Mouse (Mus musculus) gastrocnemius, adult 18-20 months (tissue): Measurements from ENCODE around the gene Metap1. TPM values are rescaled to one million over a fixed set of nuclear protein-coding genes. Genes with fewer than 3 reads are reported as not detected.
"Not testable (repeated sequence)": the region's sequence is repeated elsewhere in the genome, so short reads cannot be mapped to it uniquely, and the experiment has no call there.

ENCODE experiments used
- DNase-seq: peaks from one replicate; pipeline ENCODE4 v3.0.0; 2021; ENCODE audit warnings: low spot score
- total RNA-seq, 2 experiments: library from RNA; stranded (reverse); gene quantifications; 2 replicates each; pipeline ENCODE4 v1.2.3; 2021

Gene Metap1
- total RNA-seq, 2 experiments from 2014 or later: 45.5 to 46.4 TPM

DNA sequence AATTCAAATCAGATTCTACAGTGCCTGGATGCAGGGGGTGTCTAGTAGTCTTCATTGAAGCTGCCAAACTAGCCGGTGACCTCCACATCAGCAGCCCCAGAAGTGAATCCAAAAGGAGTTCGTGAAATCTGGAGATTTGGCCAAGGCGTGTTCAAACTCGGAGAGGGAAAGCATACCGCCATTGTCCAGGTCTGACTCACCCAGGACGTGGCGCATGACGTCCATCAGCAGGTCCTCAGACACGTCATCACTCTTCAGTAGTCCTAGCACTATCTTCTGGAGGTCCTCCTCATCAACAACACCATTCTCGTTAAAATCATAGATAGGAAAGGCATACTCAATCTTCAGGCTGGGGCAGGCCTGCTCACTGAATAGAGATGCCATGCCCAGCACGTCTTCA, 14.4 kb upstream of the Metap1 start:
- DNase-seq: no peak

DNA sequence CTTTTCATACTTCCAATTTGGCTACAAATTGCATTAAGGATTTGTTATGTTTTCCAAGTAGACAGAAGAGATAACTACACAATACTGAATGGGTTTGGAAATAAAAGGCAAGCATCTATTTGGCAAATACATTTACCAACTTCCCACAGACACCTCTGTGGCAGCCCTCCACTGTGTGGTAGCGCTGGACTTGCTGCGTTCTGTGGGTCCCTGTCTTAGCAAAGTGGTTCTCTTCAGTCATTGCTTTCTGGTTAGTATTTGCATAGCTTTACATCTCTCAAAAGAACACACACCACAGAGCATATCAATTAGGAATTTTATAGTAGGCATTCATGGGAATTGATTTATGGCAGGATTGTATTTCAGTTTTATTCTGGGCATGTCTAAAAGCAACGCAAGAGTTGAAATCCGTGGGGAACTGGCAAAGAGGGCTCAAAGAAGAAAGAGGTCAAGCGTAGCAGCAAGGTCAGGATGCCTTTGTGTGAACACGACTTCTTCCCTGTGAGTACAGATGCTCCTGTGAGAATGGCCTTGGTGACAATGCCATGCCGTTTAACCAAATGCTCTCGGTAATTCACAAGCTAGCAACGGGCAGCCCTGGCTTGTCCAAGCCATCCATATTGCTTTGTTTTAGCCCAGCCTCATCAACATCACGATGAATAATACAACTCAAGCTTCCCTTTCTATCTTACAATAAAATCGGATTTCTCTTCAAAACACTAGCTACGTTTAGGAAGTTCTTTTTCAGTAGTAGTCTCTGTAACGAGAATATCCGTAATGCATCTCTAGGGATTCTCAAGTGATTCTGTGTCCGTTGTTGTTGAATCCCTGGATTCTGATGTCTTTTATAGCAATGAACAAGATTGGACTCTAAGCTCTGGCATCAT, 10.8 kb upstream of the Metap1 start:
- DNase-seq: no peak

DNA sequence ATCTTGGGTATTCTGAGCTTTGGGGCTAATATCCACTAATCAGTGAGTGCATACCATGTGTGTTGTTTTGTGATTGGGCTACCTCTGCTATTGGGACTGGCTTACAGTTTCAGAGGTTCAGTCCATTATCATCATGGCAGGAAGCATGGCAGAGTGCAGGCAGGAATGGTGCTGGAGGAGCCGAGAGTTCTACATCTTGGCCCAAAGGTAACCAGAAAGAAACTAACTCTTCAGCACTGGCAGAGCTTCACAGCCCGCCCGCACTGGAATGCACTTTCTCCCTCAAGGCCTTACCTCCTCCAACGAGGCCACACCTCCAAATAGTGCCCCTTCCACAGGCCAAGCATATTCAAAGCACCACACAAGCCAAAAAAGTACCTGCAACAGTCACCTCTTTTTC, 9.4 kb upstream of the Metap1 start:
- no peak for DNase-seq

DNA sequence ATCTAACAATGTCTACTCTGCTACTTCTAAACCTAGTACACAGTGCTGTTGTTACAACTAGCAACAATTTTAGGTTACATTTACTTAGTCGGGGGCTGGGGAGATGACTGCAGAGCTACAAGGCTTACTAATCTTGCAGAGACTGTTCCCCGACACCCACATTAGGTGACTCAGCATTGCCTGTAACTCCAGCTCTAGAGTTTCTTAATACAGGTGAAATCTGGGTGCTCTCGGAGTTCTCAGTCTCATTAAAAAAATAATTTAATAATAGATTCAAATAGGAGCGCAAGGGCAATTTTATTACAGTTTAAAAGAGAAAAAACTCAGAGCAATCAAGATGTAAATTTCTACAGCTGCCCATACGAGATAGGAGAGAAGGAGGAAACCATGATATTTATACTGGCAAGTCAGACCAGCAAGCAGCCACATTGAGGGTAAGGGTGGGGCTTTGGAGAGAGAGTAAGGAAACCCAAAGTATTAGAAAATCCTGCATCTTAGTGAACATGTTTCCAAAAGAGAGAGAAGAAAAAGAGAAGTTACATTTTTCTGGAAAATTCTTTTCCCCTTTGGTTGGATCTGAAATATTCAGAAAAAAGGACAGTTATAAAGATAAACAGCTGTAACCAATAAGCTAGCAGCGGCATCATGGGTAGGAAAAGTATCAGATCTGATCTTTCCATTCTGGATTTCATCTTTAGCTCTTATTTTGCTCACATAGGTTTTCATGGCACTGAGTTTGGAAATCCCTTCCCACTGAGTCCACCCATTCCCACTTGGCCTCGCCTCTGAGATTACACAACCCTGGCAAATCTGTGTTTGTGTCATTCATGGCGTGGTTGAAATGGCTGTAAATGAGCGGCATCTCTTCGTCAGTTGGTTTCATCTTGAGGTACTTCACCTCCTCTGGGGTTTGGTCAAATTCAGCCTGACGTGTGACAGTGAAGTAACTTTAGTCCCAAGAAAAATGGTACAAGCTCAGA, 6.1 kb upstream of the Metap1 start:
- DNase-seq: no peak

DNA sequence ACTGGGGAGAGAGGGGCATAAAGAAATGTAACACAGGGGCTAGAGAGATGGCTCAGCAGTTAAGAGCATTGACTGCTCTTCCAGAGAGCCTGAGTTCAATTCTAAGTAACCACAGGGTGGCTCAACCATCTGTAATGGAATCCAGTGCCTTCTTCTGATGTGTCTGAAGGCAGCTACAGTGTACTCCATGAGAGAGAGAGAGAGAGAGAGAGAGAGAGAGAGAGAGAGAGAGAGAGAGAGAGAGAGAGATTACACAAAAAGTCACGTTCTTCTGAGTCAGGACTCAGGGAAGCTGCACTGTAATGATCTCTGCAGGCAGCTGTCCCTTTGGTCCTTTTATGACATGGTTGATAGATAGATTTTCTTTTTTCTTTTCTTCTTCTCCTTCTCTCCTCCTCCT, 5.2 kb upstream of the Metap1 start:
- no peak for DNase-seq

DNA sequence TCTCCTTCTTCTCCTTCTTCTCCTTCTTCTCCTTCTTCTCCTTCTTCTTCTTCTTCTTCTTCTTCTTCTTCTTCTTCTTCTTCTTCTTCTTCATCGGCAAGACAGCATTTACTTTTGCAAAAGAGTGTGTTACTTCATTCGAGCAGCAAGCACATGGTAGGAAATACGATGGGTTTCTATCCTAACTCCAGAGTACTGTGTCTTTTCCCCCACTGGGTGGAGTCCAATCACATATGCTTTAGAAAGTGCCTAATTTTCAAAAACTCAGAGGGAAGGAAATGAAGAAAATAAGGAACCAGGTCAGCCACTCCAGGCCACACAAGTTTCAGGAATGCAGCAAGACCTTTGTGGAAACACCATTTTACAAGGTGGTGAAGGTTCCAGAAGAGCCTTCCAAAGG, 4.4 kb upstream of the Metap1 start:
- no peak for DNase-seq

DNA sequence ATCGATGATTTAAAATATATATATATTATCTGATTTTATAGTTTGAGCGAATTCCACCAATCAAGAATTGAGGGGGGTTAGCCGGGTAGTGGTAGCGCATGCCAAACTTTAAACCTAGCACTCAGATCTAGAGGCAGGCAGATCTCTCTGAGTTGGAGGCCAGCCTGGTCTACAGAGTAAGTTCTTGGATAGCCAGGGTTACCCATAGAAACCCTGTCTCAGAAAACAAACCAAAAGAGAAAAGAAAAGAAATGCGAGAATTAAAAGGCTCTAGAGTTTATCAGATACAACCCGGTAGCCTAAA, 671 bp upstream of the Metap1 start:
- DNase-seq: no peak

DNA sequence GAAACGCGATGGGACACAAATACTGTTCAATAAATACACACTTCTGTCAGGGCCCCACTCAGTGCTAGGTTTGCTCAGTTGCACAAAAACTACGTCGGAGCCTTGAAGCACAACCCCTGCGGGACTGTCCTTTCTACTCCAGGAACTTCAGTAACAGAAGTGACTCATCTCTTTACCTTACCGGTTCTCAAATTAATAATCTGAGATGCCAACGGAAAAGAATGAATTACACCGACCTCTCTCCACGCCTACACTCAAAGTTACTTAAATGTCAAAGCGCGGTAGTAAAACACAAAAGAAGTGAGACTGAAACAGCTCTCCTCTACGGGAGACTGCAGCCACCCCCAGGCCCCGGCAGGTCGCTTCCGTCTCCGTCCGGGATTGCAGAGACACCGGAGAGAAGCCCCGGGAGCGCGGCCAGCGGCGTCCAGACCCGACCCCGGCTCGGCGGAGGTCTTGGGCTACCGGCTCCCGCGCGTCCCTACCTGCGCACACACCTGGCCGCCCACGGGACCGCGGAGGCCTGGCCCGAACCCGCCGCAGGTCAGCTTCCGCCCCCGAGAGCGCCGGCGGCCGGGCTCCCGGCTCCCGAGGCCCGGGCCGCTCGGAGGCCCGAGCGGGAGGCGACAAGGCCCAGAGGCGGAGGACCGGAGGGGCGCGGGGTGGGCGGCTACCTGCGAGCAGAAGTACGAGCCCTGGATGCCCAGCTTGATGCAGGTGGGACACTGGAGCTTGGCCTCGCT, 560 bp downstream of the Metap1 start:
- DNase-seq: no peak

DNA sequence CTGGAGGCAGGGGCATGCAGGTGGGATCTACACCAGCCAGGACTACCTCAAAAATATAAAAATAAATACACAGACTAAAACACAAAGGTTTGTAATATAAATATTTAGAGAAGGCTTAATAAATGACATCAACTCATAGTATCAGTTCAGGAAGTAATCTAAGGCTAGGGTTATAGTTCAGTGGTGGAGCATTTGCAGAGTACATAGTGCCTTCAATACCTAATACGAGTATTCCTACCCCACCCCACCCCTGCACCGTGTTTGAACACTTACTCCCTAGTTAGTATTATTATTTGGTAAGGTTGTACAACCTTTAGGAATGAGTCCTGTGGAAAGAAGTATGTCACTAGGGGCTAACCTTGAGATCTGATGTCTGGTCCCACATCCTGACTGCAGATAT, 6.1 kb downstream of the Metap1 start:
- no peak for DNase-seq

DNA sequence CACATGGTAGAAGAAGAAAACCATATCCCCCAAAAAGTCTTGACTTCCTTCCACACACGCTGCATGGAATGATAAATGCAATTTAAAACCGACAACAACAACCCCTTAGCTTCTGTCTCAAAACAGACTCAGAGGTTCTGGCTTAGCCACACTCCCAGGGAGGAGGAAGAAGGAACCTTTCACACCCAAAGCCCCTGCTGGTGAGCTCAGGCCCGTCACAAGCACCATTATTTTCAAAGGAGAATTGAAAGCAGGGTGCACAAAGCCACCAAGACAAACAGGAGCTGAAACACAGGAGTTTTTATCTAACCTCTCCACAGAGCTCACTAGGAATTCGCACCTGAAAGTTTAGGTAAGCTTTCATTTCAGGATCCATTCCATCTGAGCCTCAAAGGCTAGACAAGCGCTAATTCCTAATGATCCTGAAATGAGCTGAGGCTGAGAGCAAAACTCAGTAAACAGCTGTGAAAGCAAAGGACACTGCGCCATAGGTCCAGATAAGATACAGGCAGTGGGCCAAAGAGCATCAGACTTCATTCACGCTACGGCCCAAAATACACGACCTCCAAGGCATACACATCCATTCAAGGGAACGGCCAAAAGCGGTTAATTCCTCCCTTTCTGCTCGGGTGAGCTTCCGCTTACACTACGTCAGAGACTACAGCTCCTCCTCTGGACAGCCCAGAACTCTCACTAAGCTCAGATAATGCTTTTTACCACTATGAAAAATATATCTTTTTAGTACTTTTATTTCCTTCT, 7.6 kb downstream of the Metap1 start:
- DNase-seq: no peak

DNA sequence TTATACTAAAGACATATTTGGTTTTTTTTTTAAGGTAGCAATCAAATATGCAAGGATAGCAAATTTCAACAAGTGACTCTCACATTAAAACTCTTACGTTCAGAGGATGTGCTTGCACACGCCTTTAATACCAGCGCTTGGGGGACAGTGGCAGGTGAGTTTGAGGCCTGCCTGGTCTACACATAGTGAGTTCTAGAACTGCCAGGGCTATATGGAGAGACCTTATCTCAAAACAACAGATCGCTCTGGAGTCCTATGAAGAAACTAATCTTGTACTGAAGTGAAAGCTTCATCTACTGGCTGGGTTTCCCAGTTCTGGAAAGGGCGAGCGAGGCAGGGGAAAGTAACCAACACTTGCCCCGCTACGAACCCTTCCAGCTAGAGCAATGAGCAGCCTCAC, 9.8 kb downstream of the Metap1 start:
- no peak for DNase-seq

DNA sequence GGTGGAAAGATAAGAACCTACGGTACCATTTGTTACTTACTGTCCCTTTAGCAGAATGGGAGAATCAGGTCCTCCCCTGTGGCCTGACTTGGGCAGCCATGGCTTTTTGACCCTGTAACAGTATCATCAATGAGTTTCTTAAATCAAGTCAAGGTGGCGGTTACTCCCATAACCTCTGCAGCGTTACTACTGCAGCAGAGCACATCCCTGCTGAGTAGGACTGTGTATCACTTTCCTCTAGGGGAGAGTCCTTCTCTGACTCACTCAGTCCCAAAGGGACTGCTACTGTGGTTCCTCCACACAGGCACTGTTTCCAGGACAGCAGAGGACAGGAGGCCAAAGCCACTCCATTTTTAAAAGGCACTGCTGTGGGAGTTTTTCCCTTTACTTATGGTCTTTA, 18.2 kb downstream of the Metap1 start:
- no peak for DNase-seq

DNA sequence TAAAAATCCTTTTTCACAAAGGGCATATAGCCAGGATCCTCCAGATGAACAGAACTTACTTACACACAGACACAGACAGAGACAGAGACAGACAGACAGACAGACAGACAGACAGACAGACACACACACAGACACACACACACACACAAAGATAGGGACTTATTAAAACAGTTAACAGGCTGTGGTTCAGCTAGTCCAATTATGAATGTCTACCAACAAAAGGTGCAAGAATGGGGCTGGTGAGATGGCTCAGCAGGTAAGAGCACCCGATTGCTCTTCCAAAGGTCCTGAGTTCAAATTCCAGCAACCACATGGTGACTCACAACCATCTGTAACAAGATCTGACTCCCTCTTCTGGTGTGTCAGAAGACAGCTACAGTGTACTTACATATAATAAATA, 22.7 kb downstream of the Metap1 start:
- DNase-seq: not testable (repeated sequence)

DNA sequence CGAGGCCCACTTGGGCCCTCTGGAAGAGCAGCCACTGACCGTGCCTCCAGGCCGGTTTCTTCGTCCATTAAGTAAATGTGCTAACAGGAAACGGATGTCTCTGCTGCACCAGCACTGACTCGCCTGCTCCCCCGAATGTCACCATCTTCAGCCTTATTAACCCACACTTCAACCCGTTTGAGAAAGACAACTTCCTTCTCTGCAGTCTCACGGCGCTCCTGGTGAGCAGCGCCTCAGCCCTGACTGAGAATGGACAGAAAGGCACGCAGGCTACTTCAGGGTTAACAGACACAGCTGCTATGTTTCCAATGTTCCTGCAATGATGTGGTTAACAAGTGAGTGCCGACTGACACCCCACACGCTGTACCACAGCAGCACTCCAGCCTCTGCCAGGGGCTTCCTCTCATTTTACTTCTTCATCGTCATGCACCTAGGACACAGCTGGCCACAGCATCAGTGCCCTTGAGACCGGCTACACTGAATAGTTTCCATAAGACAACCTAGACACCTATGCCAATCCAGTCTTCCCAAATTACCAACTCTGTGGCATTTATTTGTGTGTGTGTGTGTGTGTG, 24.7 kb downstream of the Metap1 start:
- DNase-seq: no peak

DNA sequence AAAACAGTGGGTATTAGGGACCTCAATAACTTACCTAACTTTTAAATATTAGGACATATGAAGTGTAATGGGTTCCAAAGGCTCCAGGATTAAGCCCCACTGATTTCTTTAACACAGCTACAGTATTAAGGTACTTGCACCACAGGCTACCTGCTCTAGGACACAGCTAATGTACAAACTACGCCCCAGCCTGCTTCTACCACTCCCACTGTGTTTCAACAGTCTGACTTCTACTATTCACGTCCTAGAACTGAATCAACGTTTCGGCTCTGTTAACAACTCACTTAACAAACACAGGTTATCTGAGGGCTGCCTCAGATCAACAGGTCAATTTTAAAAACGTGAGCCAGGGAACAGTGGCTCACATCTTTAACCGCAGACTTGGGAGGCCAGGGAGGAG, 25.5 kb downstream of the Metap1 start:
- no peak for DNase-seq

DNA sequence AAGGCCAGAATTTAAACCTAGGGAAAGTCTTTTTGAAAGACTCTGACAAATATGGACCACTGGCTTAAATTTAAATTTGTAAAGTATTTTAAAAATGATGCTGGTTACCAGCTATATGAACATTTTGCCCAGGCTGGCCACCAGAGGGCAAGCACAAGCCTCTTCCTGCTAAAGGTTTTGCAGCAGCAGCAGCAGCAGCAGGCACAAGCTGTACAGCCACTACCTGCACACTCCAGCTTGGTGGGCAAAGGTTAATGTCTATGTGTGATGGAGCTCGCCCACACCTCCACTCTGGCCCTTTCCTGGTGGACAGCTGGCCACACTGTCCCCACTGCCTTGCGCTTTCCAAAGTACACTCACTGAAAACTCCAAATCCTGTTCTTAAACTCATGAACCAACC, 26.2 kb downstream of the Metap1 start:
- no peak for DNase-seq

DNA sequence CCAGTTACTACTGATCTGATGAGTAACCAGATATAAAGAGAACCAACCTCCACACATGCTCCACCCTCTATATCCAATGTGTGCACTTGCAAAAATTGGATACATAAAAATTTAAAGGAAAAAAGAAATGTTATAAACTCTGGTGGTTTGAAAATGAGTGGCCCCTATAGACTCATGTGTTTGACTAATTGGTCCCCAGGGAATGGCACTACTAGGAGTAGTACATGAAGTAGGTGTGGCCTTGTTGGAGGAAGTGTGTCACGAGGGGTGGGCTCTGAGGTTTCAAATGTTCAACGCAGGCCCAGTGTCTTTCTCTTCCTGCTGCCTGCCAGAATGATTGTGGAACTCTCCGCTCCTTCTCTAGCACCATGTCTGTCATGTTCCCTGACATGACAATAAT, 27.5 kb downstream of the Metap1 start:
- DNase-seq: no peak

DNA sequence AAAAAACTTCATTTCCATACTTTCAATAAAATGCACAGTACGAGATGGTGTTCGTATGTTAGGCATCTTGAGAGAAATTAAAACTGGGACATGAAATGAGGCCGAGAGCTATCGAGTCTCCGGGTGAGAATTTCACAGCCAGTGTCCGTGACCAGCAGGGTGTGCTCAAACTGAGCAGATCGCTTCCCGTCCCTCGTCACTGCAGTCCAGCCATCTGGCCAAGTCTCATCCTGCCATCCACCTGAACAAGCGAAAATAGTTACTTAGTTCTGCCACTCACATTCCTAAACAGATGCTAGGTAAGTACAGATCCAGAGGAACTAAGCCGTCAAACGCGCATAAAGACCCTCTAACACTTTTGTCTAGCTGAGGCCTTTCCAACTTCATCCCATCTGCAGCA, 29.1 kb downstream of the Metap1 start:
- peak; percentile 27 for DNase-seq

DNA sequence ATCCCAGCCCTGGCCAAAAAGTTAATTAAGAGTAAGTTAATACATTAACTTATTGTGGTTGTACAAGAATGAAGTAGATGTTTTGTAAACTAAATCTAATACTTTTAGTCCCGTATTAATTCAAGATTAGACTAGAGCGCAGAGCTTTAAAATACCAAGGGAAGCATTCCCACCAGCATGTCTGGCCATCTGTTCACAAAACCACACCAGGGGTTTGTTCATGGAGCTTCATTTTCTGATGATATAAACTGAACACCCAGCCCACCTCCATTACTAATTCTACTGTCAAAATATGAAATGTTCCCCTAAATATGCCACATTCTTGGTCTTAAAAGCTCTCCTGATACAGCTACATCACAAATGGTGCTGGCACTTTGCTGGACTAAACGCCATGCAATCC, 30.9 kb downstream of the Metap1 start:
- DNase-seq: no peak

DNA sequence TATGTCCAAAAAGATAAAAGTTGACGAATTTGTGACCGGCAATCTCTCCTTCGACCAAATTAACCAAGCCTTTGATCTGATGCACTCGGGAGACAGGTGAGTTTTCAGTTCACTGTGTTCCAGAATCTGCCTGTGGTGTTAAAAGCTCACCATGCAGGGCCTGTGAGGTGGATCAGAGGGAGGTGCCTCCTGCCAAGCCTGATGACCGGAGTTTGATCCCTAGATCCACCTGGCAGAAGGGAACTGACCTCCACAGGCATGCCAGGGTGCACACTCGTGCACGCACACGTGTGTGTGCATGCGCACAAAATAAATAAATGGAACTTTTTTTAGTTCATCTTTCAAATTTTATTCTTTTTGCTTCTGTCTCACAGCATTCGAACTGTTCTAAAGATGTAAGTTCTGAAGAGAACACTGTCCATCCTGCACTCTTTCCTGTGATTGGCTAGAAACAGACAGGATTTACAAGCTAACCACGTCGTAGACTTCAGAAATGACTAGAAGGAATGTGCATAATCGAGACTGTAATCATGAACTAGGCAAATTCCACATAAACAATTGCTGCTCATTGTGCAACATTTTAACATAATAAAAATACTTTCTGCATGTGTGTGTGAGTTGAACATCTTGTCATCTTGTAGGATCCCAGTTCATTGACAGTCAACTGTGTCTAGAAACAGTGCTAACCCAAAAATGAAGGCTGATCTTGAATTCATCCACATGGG, 34.4 kb downstream of the Metap1 start:
- no peak for DNase-seq
